Mouse (Mus musculus): ENCODE data around the gene Rara. TPM values are rescaled to one million over a fixed set of nuclear protein-coding genes. Genes with fewer than 3 reads are reported as not detected.
"Not testable (repeated sequence)": the region's sequence is repeated elsewhere in the genome, so short reads cannot be mapped to it uniquely, and the experiment has no call there.

Rara gene
- total RNA-seq, 2 experiments from 2014 or later, result 46.4 to 50.6 TPM

DNA sequence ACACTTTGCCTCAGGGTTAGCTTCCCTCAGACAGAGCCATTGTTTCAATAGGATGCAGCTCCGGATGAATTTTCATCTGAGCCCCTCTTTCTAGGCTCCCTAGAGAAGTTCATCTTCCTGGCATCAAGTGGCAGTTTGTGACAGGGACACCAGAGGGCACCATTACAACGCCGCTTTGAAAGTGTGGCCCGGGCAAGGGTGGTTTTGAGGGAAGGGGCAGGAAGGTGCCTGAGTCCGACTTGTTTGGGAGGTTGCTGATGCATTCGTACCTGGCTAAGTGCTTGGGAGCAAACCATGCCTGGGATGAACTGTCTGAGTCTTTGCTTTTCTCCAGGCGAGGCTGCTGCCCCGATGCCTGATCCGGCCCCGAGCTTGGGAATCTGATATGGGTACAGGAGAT lies 5.3 kb upstream of the Rara start:
- DNase-seq (ENCODE audit: low spot score in 2 of 2), result peak in 1 of 2 experiments; percentile 9

- DNase-seq (ENCODE audit: low spot score in 2 of 2), result peak in 1 of 2 experiments; percentile 2
Observed at GRCm38 (mm10) chr11:98922851-98923711, 4.5 kb upstream of the Rara start.

DNA sequence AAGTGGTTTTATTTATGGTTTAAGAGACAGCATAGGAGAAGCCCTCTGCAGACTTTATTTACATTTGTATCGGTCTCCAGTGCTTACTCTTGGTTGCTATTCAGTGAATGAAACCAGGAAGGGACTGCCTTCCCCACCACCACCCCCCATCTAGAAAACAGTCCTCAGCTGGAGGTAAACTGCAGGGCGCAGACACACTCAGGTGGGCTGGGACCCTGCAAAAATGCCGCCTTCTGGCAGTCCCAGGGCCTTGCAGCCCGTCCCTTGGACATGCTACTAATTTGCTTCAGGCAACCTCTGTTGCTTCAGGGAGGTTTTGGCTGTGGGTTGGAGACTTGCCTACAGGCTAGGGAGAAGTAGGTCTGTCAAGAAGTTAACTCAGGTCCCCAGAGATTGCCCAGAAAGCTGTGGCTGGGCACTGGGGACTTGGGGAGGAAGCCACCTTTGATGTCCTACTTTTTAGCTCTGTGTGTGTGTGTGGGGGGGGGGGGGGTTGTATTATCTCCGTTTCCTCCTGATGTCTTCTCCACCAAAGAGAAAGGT lies 2.9 kb upstream of the Rara start:
- no peak for DNase-seq (ENCODE audit: low spot score in 2 of 2)

GRCm38 (mm10) chr11:98925265-98925721 lies 2.3 kb upstream of the Rara start:
- DNase-seq (ENCODE audit: low spot score in 2 of 2), result peak in 1 of 2 experiments; percentile 8

DNA sequence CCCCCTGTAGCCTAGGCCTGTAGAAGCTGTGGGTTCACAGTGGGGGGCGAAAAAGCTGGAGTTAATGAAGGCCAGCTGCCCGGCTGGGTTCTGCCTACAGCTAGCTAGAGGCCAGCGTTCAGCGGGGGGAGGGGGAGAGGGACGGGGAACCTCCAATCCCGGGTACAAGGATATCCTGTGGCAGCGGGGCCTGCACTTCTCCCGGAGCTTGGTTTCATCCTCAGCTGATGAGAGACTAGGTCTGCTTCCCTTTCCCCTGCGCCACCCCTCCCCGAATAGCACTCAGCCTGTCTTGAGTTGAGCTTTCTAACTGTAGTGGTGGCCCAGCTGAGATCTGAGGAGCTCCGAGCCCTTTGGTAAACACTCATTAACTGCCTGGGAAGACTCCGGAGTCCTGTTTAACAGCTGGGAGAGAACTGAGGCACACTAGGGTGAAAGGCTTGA lies 1.7 kb upstream of the Rara start:
- peak in 1 of 2 experiments; percentile 24 for DNase-seq (ENCODE audit: low spot score in 2 of 2)

DNA sequence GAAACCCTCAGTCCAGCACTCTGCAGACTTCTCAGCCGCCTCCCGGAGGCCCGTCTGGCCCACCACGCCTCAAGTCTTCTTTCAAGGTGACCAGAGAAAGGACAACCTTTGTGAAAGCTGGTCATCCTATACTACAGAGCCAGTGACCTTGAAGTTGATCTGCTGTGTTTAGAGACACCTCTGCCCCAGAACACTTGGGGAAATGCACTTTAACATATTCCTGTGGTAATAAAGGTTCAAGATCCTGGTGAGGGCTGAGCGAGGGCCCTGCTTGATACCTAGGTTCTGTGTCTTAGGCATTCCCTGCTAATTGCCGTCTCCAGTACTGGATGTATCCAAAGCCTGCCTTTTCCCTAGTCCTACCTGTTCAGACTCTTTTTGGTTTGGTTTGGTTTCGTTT lies 1.1 kb upstream of the Rara start:
- DNase-seq (ENCODE audit: low spot score in 2 of 2), result no peak

- DNase-seq (ENCODE audit: low spot score in 2 of 2), result no peak
Observed at GRCm38 (mm10) chr11:98928186-98928893, 722 bp downstream of the Rara start.

DNA sequence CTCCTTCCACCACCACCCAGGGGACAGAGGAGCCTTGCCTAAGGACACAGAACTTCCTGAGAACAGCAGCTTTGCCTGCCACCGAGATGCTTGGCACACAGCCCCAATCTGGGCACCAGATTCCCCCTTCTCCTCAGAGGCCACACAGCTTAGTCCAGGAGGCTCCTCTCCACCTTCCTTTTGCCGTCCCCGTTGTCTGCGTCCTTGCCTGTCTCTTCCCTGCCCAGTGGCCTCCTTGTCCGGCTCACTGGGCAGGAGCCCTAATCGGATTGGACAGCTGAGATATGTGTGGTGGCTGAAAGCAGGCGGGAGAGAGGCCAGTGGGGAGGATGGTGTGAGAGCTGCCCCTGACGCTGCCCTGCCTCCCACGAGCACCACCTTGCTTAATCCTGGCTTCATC lies 1.9 kb downstream of the Rara start:
- no peak for DNase-seq (ENCODE audit: low spot score in 2 of 2)

DNA sequence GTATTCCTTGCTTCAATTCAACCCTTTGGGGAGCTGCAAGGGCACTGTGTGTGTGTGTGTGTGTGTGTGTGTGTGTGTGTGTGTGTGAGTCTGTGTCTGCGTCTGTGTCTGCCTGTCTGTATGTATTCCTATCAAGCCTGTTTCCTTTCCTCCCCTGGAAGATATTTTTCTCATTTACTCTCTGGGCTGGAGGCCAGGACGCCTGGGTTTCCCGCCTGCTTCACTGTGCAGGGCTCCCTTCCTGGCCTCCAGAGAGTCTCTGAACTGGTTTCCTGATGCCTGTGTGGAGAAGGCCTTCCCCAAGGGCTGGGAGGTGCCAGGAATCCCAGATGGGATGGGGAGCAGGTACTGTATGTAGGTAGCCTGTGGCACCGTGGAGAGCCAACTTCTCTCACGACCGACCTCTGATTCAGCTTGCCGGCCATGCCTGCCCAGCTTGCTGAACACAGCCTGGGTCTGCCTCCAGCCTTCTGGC lies 2.5 kb downstream of the Rara start:
- no peak for DNase-seq (ENCODE audit: low spot score in 2 of 2)

DNA sequence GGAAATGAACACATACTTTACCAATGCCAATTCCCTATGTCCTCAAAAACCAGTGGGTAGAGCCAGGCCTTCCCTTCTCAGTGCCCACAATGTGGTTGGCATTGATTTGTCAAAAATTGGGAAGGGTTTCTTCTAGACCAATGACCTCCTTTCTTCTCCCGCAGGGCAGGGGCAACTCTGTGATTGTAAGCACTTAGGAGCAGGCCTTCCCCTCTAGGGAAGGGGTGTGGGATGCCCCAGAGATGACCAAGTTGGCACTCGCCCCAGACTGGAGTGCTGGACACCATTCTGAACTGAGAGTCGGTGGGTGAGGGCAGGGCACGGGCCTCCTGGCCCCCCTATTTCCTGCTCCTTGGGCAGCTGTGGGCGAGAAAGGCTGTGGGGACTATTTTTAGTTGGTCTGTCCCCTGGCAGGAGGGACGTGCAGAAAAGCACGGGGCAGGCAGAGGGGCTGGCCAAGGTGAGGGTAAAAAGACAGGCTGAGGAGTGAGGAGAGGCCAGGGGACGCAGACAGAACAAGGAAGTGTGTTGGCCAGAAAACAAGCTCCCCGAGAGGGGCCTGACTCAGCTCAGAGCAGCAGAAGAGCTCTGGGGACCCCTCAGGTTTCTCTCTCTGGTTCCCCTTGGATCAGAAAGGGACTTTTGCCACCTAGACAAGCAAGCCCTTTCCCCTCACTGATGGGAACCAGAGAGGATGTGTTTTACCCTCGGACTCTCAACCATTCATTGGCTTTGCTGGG lies 3.3 kb downstream of the Rara start:
- no peak for DNase-seq (ENCODE audit: low spot score in 2 of 2)

DNA sequence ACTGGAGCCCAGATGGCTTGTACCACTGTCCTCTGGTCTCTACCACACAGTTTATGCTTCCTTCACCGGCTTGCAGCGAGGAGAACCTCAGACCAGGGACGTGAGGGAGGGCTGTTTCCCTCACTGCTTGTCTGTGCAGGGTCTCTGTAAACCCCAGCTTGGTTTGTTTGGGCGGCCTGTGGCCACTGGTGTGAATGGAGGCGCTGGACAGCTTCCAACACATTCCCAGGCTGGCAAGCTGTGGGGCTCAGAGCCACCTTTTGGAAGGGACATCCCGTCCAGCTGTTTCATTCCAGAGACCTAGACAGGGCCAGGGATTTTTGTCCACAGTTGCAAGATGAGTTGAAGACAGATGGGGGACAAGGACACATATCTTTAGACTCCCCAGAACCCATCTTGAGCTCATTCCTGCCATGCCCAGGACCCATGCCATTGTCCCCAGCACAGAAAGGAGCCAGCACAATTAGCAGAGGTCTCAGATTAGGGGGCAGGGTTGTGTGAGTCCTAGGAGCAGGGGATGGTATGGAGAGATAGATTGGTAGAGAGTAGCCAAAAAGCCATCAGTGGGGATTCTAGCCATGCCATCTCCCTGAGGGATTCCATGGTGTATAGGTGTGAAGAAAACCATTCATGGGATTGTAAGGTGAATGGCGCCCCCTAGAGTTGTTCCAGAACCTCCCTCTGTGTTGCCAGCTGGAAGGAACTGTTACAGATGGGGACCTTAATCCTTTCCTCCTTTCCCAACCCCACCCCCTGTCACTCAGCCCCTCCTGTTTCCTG lies 4.1 kb downstream of the Rara start:
- no peak for DNase-seq (ENCODE audit: low spot score in 2 of 2)

DNA sequence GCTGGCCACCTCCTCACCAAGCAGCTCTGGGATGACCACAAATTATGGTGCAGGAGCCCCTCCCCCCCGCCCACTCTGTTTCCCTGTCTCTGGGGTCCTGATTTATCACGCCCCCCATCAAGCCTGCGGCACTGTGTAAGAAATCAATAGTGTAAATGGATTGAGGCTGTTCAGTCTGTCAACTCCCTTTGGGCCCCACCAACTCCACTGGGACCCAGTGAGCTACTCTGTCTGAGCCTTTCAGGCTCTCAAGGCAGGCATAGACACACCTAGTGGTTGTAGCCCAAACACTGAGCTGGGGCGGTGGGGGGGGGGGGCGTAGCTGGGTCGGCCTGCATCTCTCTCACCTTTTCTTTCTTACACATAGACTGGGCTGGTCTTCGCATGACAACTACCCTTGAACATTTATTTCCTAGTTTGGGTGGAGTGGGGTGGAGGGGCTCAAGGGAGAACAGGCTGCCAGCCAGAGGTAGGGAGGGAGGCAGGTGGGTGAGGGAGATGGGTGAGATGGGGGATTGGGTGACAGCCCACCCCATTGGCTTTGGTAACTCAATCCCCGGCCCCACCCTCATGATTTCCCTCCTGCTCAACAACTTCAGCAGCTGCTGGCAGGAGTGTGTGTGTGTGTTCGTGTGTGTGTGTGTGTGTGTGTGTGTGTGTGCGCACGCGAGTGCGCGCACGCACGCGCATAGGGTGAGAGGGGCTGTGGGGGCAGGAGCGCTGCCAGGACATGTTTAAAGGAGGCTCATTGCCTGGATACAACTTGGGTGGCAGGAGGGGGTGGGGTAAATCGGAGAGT lies 4.9 kb downstream of the Rara start:
- no peak for DNase-seq (ENCODE audit: low spot score in 2 of 2)

GRCm38 (mm10) chr11:98933151-98933550 lies 5.5 kb downstream of the Rara start:
- DNase-seq (ENCODE audit: low spot score in 2 of 2), result peak; percentile 75 to 80

- DNase-seq (ENCODE audit: low spot score in 2 of 2), result not testable (repeated sequence)
Observed at GRCm38 (mm10) chr11:98933847-98934246, 6.2 kb downstream of the Rara start.

- no peak for DNase-seq (ENCODE audit: low spot score in 2 of 2)
Observed at GRCm38 (mm10) chr11:98934367-98934766, 6.7 kb downstream of the Rara start.

- no peak for DNase-seq (ENCODE audit: low spot score in 2 of 2)
Observed at GRCm38 (mm10) chr11:98935123-98935522, 7.5 kb downstream of the Rara start.

GRCm38 (mm10) chr11:98936170-98936569 lies 8.6 kb downstream of the Rara start:
- no peak for DNase-seq (ENCODE audit: low spot score in 2 of 2)

DNA sequence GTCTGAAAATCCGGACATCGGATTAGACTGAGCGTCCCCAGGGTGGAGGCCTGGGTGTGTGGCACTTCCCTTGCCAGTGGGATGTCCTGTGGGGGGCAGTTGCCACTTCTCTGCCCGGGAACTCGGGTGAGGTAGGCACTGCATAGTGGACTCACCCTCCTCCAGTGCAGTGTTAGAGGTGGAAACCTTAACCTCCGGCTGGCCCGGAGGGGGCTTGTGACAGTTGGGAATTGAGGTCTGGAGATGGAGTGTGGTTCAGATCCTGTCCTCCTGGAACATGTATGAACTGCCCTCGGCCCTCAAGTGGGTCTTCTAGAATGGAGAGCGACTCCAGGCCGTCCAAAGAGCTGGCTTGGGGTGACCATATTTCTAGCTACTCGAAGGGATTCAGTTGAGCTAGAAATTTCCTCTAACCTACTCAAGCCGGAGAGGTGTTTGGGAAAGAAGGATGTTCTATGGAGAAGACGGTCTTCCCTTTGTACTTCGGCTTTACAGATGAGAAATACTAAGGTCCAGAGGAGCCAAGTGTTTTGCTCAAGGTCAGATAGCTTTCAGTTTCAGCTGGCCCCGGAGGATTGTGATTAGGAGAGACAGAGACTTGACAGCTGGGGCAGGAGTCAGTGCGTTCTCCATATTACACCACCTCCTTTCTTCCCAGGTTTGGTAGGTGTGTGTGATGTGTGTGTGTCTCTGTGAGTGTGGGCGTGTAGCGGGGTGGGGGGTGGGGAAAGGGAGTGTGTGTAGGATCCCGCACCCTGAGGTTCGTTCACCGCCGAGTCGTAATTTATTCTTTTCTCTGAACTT lies 9.2 kb downstream of the Rara start:
- DNase-seq (ENCODE audit: low spot score in 2 of 2), result no peak

All from adrenal gland, postnatal 4 days (tissue).